Mouse (Mus musculus) lung, adult 2 months (tissue): ENCODE measurements around the gene Gjb3.

Experiments
- CTCF ChIP-seq: fragments of 200-500 bp; IDR thresholded peaks from 2 replicates; pipeline ENCODE4 v1.5.1; 2011; ENCODE audit warnings: mild to moderate bottlenecking, low read length, control low read depth; ENCODE audit not compliant: insufficient read depth
- POLR2A ChIP-seq: fragments of 200-500 bp; IDR thresholded peaks from 2 replicates; pipeline ENCODE4 v1.6.1; 2011; ENCODE audit warnings: low read depth, mild to moderate bottlenecking, control low read depth, low read length, borderline replicate concordance; ENCODE audit errors: extremely low read depth

GRCm38 (mm10) chr4:127375541-127376177 is 45.0 kb upstream of the Gjb3 start:
- TF ChIP-seq POLR2A (no peak), CTCF (no peak)
